Mouse (Mus musculus) ES-E14 (cell line): ENCODE data around the gene Plbd2. TPM values are rescaled to one million over a fixed set of nuclear protein-coding genes. Genes with fewer than 3 reads are reported as not detected.

Source experiments
- DNase-seq: peaks from one replicate; pipeline ENCODE4 v3.0.0-alpha.2; 2013; ENCODE audit warnings: low read depth, low spot score
- H3K27ac ChIP-seq: 2 replicates; pipeline ENCODE4 v1.5.1; 2012; ENCODE audit warnings: low read depth, mild to moderate bottlenecking, low read length, moderate library complexity, mixed read lengths; ENCODE audit not compliant: poor library complexity, insufficient read depth, severe bottlenecking
- H3K36me3 ChIP-seq: 2 replicates; pipeline ENCODE4 v1.6.1; 2012; ENCODE audit warnings: mild to moderate bottlenecking, low read length, moderate library complexity, mixed read lengths; ENCODE audit not compliant: control insufficient read depth, poor library complexity, insufficient read depth, severe bottlenecking
- H3K4me1 ChIP-seq, 2 experiments: fragments of 150-350 bp in 1 of 2; sonication (generic) in 1 of 2; 2 replicates each; pipeline ENCODE4 v1.6.1; 2012; ENCODE audit warnings: low read length in 2 of 2, mild to moderate bottlenecking in 1 of 2, mixed read lengths in 1 of 2; ENCODE audit not compliant: control insufficient read depth in 2 of 2, insufficient read depth in 2 of 2, poor library complexity in 1 of 2
- H3K4me3 ChIP-seq, 2 experiments: fragments of 150-350 bp in 1 of 2; sonication (generic) in 1 of 2; 2 replicates each; pipeline ENCODE4 v1.5.1; 2012; ENCODE audit warnings: low read length in 2 of 2, low read depth in 1 of 2, mild to moderate bottlenecking in 1 of 2, mixed read lengths in 1 of 2; ENCODE audit not compliant: insufficient read depth in 1 of 2, poor library complexity in 1 of 2, severe bottlenecking in 1 of 2
- H3K9ac ChIP-seq: 2 replicates; pipeline ENCODE4 v1.6.1; 2012; ENCODE audit warnings: low read depth, mild to moderate bottlenecking, low read length, mixed read lengths; ENCODE audit not compliant: poor library complexity, insufficient read depth, severe bottlenecking
- H3K9me3 ChIP-seq: fragments of 150-350 bp; sonication (generic); 2 replicates; pipeline ENCODE4 v1.6.1; 2012; ENCODE audit warnings: low read depth, mild to moderate bottlenecking, low read length; ENCODE audit not compliant: control insufficient read depth, insufficient read depth
- CHD2 ChIP-seq: IDR thresholded peaks from 2 replicates; pipeline ENCODE4 v1.6.1; 2014; ENCODE audit warnings: mild to moderate bottlenecking, low read depth, low read length, inconsistent platforms
- HCFC1 ChIP-seq: IDR thresholded peaks from 2 replicates; pipeline ENCODE4 v1.6.1; 2012; ENCODE audit warnings: low read length, inconsistent platforms, borderline replicate concordance; ENCODE audit not compliant: insufficient read depth
- MAFK ChIP-seq: IDR thresholded peaks from 2 replicates; pipeline ENCODE4 v1.6.1; 2014; ENCODE audit warnings: mild to moderate bottlenecking, low read depth, low read length, inconsistent platforms; ENCODE audit not compliant: insufficient read depth
- ZC3H11A ChIP-seq: IDR thresholded peaks from 2 replicates; pipeline ENCODE4 v1.6.1; 2012; ENCODE audit warnings: low read depth, mild to moderate bottlenecking, inconsistent platforms, low read length, borderline replicate concordance
- ZNF384 ChIP-seq: IDR thresholded peaks from 2 replicates; pipeline ENCODE4 v1.6.1; 2012; ENCODE audit warnings: low read depth, low read length, inconsistent platforms
- in situ Hi-C, 2 experiments: fragments of 600-800 bp; cut with MboI; formaldehyde crosslinking; loops; one replicate each; pipeline ENCODE4 v1.15.1; 2025; ENCODE audit warnings: low sequenced_read_pairs in 2 of 2, inconsistent platforms in 1 of 2; ENCODE audit not compliant: unreplicated experiment in 2 of 2
- total RNA-seq: library from RNA; depleted of rRNA; stranded (reverse); fragments of 300-350 nt; gene quantifications from 2 replicates; pipeline ENCODE4 v1.2.3, GENCODE M21; 2012; rRNA removed

The Plbd2 gene
- 35.3 and 59.2 TPM in 2 replicates for total RNA-seq

GRCm38 (mm10) chr5:120503144-120503795, at the start of gene Plbd2:
Gene Plbd2, minus strand, starts transcription at chr5:120503625.
- Histone ChIP-seq H3K9ac (peak within 1 kb of the TSS; percentile 93), H3K27ac (no peak within 1 kb of the TSS), H3K4me3 (peak within 1 kb of the TSS; percentile 72 to 85), H3K9me3 (no peaks in the 10 kb centered on the region), H3K36me3 (peaks cover under 1% of the 10 kb centered on the region; the same call in 1 of the 2 replicates), H3K4me1 (no peaks in the 10 kb centered on the region; a peak in 1 of 4 replicates)
- no peak for TF ChIP-seq CHD2
- peak; percentile 99 for TF ChIP-seq ZNF384
- peak; percentile 50; the same call in 1 of the 2 replicates for TF ChIP-seq HCFC1
- TF ChIP-seq ZC3H11A, result no peak
- TF ChIP-seq MAFK, result no peak
- in situ Hi-C loops, result no loop called here
- DNase-seq, result peak; percentile 81

- peaks cover 2% of the 10 kb centered on the region; the same call in 1 of the 2 replicates for H3K36me3 ChIP-seq
- in situ Hi-C loops, result no loop called here
- H3K4me3 ChIP-seq, result no peak overlapping the region
- peaks cover 2 to 9% of the 10 kb centered on the region in 2 experiments; a peak in 1 of 4 replicates for H3K4me1 ChIP-seq
- TF ChIP-seq ZNF384 (no peak), HCFC1 (no peak), ZC3H11A (no peak), MAFK (no peak), CHD2 (no peak)
- H3K9me3 ChIP-seq, result no peaks in the 10 kb centered on the region
- H3K27ac ChIP-seq, result no peak overlapping the region; the same call in 1 of the 2 replicates
- no peak for DNase-seq
- H3K9ac ChIP-seq, result no peak overlapping the region
These were observed 47.2 kb upstream of the Plbd2 start for GRCm38 (mm10) chr5:120550673-120551072.

GRCm38 (mm10) chr5:120550137-120550536, 46.7 kb upstream of the Plbd2 start:
- peaks cover 2 to 7% of the 10 kb centered on the region in 2 experiments; a peak in 1 of 4 replicates for H3K4me1 ChIP-seq
- no peaks in the 10 kb centered on the region; the same call in 1 of the 2 replicates for H3K36me3 ChIP-seq
- in situ Hi-C loops, result no loop called here
- no peak for DNase-seq
- no peak overlapping the region for H3K27ac ChIP-seq
- no peak for TF ChIP-seq ZC3H11A
- no peak for TF ChIP-seq CHD2
- TF ChIP-seq MAFK, result no peak
- no peak for TF ChIP-seq HCFC1
- no peak for TF ChIP-seq ZNF384
- no peak overlapping the region for H3K9ac ChIP-seq
- H3K4me3 ChIP-seq, result no peak overlapping the region; a peak in 1 of 4 replicates
- no peaks in the 10 kb centered on the region for H3K9me3 ChIP-seq

- H3K9ac ChIP-seq, result no peak overlapping the region
- no peak overlapping the region for H3K27ac ChIP-seq
- no peak overlapping the region for H3K4me3 ChIP-seq
- in situ Hi-C loops, result no loop called here
- peaks cover 2 to 5% of the 10 kb centered on the region in 2 experiments; a peak in 1 of 4 replicates for H3K4me1 ChIP-seq
- no peak for TF ChIP-seq ZC3H11A
- H3K36me3 ChIP-seq, result no peaks in the 10 kb centered on the region; the same call in 1 of the 2 replicates
- no peaks in the 10 kb centered on the region for H3K9me3 ChIP-seq
- DNase-seq, result no peak
These were observed 44.9 kb upstream of the Plbd2 start for GRCm38 (mm10) chr5:120548236-120548850.
